Mouse (Mus musculus) liver, postnatal 0 days (tissue): ENCODE data around the gene Gm2564.
"Not testable (repeated sequence)": the region's sequence is repeated elsewhere in the genome, so short reads cannot be mapped to it uniquely, and the experiment has no call there.

ENCODE experiments used
- CTCF ChIP-seq: sonication (generic); IDR thresholded peaks from 2 replicates; pipeline ENCODE4 v1.5.1; 2016; ENCODE audit warnings: antibody characterized with exemption, low read depth
- EP300 ChIP-seq: IDR thresholded peaks from 2 replicates; pipeline ENCODE4 v1.6.1; 2016; ENCODE audit warnings: antibody characterized with exemption, low read depth, mild to moderate bottlenecking

GRCm38 (mm10) chr4:42661793-42662192 lies 32.3 kb downstream of the Gm2564 start, which contains the start of gene Il11ra2:
- TF ChIP-seq CTCF, EP300: not testable (repeated sequence)
